Mouse (Mus musculus) heart, postnatal 0 days (tissue): ENCODE data around the gene Nacad. TPM values are rescaled to one million over a fixed set of nuclear protein-coding genes. Genes with fewer than 3 reads are reported as not detected.

Experiments
- ATAC-seq: fragments of 200-750 bp; cut with Nextera tagmentation; 2 replicates; pipeline ENCODE4 v1.8.0; 2017; ENCODE audit warnings: low read depth, moderate number of reproducible peaks, moderate library complexity; ENCODE audit not compliant: insufficient read depth
- DNase-seq: peaks from one replicate; pipeline ENCODE4 v3.0.0-alpha.2; 2016; ENCODE audit warnings: low spot score
- H3K27ac ChIP-seq: fragments of 300-500 bp; sonication (generic); 2 replicates; pipeline ENCODE4 v1.5.1; 2014; ENCODE audit warnings: low read depth, mild to moderate bottlenecking
- H3K27me3 ChIP-seq: fragments of 300-500 bp; sonication (generic); 2 replicates; pipeline ENCODE4 v1.6.1; 2014; ENCODE audit warnings: low read length, mixed read lengths; ENCODE audit not compliant: control insufficient read depth, insufficient read depth
- H3K36me3 ChIP-seq: fragments of 300-500 bp; sonication (generic); replicated peaks from 2 replicates; pipeline ENCODE4 v1.6.1; 2014; ENCODE audit warnings: low read length, mixed read lengths; ENCODE audit not compliant: control insufficient read depth, insufficient read depth
- H3K4me1 ChIP-seq: fragments of 300-500 bp; sonication (generic); 2 replicates; pipeline ENCODE4 v1.6.1; 2014; ENCODE audit warnings: antibody characterized with exemption; ENCODE audit not compliant: control insufficient read depth, insufficient read depth
- H3K4me2 ChIP-seq: fragments of 300-500 bp; sonication (generic); 2 replicates; pipeline ENCODE4 v1.6.1; 2014; ENCODE audit warnings: low read depth, mild to moderate bottlenecking, low read length, moderate library complexity
- H3K4me3 ChIP-seq: fragments of 300-500 bp; sonication (generic); 2 replicates; pipeline ENCODE4 v1.5.1; 2014; ENCODE audit warnings: low read depth, low read length
- H3K9ac ChIP-seq: fragments of 300-500 bp; sonication (generic); replicated peaks from 2 replicates; pipeline ENCODE4 v1.6.1; 2014; ENCODE audit warnings: low read depth, low read length, mixed read lengths
- H3K9me3 ChIP-seq: fragments of 300-500 bp; sonication (generic); replicated peaks from 2 replicates; pipeline ENCODE4 v1.6.1; 2016; ENCODE audit warnings: low read length; ENCODE audit not compliant: control insufficient read depth
- CTCF ChIP-seq: IDR thresholded peaks from 2 replicates; pipeline ENCODE4 v1.5.1; 2016; ENCODE audit warnings: antibody characterized with exemption, control low read depth, low read depth
- EP300 ChIP-seq: IDR thresholded peaks from 2 replicates; pipeline ENCODE4 v1.6.1; 2016; ENCODE audit warnings: antibody characterized with exemption, low read depth
- WGBS: fragments of 180-500 bp; shearing (Covaris S2); extraction: QIAGEN DNeasy Blood & Tissue Kit; methylation state at CpG from one replicate; pipeline ENCODE4 v1.1.7; 2014; 5-methylcytosine and 5-hydroxymethylcytosine counted together
- polyA plus RNA-seq: library from polyadenylated mRNA; unstranded; fragments of >200 nt; fragmentation: Nextera tagmentation; extraction: Ambion mirVana; gene quantifications from 2 replicates; pipeline ENCODE4 v1.2.1, GENCODE M21; 2015
- total RNA-seq: library from RNA; depleted of rRNA; stranded (reverse); fragments of >200 nt; gene quantifications from 2 replicates; pipeline ENCODE4 v1.2.3, GENCODE M21; 2014; ENCODE audit warnings: low replicate concordance

Nacad gene
- total and polyA plus RNA-seq, 2 experiments from 2014 or later, result 0.95 to 1.2 TPM

DNA sequence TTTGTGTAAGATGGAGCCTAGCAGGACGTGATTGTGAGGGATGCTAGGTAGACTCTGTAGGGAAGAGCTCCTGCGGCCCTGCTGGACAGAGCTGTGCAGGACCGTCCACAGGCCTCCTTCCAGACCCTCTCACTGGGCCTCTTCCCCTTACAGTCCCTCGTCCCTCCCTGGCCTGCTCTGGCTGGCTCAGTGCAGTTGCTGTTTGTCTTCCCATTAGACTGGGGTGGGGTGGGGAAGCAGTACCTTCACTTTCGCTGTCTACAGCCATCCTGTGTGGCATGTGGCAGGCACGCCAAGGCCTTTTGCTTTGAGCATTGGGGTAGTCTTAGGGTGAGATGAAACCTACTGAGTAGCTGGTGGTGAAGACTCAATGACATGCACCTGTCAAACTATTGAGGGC is 43.5 kb downstream of the Nacad start:
- ATAC-seq, result 0 out of 2 replicates have a peak, but pooled peaks have one; percentile 20
- H3K4me1 ChIP-seq, result peaks cover 6% of the 10 kb centered on the region; the same call in 1 of the 2 replicates

DNA sequence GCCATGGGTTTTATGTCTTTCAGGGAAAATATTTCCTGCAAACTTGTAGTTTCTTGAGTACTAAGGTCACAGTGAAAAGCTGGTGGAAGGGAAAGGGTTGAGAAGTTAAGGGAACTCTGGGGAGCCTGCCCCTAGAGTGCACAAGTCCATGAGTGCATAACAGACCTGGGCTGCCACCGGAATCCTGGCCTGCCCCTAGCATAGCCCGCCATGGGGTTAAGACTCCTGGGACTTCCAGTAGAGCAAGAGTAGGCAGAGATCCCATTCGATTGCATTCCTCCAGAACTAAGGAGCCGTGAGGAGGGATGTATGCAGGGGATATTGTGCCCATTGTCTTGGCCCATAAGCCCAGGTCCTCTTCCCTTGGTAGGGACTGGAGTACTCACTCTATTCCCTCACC is 44.4 kb downstream of the Nacad start:
- DNase-seq (no peak), ATAC-seq (no peak)
- Histone ChIP-seq H3K27me3 (no peaks in the 10 kb centered on the region), H3K27ac (peak overlapping the region; percentile 41; the same call in 1 of the 2 replicates), H3K4me3 (peak overlapping the region; percentile 32; the same call in 1 of the 2 replicates), H3K4me2 (peak overlapping the region; percentile 26; the same call in 1 of the 2 replicates), H3K4me1 (peaks cover 6% of the 10 kb centered on the region; the same call in 1 of the 2 replicates), H3K9ac (no peak overlapping the region; the same call in 1 of the 2 replicates), H3K36me3 (no peaks in the 10 kb centered on the region; the same call in 1 of the 2 replicates), H3K9me3 (no peaks in the 10 kb centered on the region)
- 70% methylated on average over 4 of the region's 4 CpGs for WGBS
- TF ChIP-seq CTCF (no peak), EP300 (no peak)

More for the DNA sequence above, 43.5 kb downstream of the Nacad start:
- DNase-seq, result no peak
- Histone ChIP-seq H3K9me3 (no peaks in the 10 kb centered on the region), H3K27ac (no peak overlapping the region), H3K9ac (no peak overlapping the region), H3K36me3 (no peaks in the 10 kb centered on the region; the same call in 1 of the 2 replicates), H3K27me3 (no peaks in the 10 kb centered on the region), H3K4me2 (peak overlapping the region; percentile 26; the same call in 1 of the 2 replicates), H3K4me3 (peak overlapping the region; percentile 32; the same call in 1 of the 2 replicates)
- WGBS, result 73% methylated on average over 6 of the region's 6 CpGs
- TF ChIP-seq CTCF (no peak), EP300 (no peak)

DNA sequence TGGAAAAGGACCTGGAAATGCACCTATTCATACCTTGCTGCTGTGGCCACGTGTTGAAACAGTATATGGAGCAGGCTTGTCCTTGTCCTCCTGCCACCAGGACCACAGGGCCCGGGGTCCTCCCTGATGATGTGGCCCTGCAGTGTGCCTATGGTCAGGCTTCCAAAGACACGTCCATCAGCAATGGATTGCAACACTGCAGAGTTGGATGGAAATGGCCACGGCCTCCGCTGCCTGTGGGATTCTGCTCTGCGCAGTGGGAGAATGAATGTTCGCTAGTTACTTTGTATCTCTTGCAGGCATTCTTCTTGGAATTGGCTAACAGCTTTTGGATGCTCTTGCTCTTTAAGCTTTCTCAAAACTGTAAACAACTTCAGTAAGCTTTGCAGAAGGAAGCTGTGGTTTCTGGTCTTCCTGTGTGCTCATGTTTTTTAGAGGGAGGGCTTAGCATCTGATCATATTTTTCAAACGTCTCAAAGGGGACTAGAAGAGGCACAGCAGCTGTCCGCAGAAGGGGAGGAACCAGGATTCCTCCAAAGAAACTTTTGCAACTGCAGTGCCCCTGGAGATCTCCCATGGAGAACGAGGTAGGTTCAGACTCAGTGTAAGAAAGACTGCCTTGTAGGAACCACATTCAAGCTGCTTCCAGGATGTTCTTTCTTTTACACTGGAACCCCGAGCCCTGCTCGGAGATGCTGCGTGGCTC is 45.0 kb downstream of the Nacad start:
- TF ChIP-seq EP300, result no peak
- H3K27me3 ChIP-seq, result no peaks in the 10 kb centered on the region
- no peak overlapping the region; the same call in 1 of the 2 replicates for H3K9ac ChIP-seq
- peak overlapping the region; percentile 41; the same call in 1 of the 2 replicates for H3K27ac ChIP-seq
- DNase-seq, result no peak
- peaks cover 6% of the 10 kb centered on the region; the same call in 1 of the 2 replicates for H3K4me1 ChIP-seq
- H3K4me3 ChIP-seq, result peak overlapping the region; percentile 32; the same call in 1 of the 2 replicates
- 81% methylated on average over 13 of the region's 13 CpGs for WGBS
- no peaks in the 10 kb centered on the region for H3K9me3 ChIP-seq
- no peak for ATAC-seq
- no peaks in the 10 kb centered on the region; the same call in 1 of the 2 replicates for H3K36me3 ChIP-seq
- H3K4me2 ChIP-seq, result peak overlapping the region; percentile 42; the same call in 1 of the 2 replicates

DNA sequence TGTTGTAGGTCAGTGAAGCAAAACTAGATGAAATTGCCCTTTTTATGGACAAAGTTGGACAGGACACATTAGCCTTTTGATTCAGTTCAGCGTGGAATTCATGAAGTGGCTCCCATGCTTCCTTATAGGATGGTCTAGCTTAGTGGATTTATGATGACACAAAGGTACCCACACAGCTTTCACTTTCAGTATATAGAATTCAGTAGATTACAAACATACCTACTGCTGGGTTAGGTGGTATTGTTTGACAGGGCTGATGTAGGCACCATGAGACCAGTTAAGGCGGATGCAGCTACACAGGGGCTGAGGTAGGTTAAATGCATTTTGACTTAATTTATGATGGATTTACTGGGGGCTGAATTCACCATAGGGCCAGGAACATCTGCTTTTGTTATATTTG is 45.9 kb downstream of the Nacad start:
- no peaks in the 10 kb centered on the region for H3K9me3 ChIP-seq
- H3K4me1 ChIP-seq, result peaks cover 6% of the 10 kb centered on the region; the same call in 1 of the 2 replicates
- H3K9ac ChIP-seq, result no peak overlapping the region
- H3K4me3 ChIP-seq, result no peak overlapping the region
- ATAC-seq, result no peak
- no peaks in the 10 kb centered on the region for H3K27me3 ChIP-seq
- DNase-seq, result no peak
- peak overlapping the region; percentile 4; the same call in 1 of the 2 replicates for H3K27ac ChIP-seq
- TF ChIP-seq EP300 (no peak), CTCF (no peak)
- H3K36me3 ChIP-seq, result no peaks in the 10 kb centered on the region; the same call in 1 of the 2 replicates
- 94% methylated on average over 2 of the region's 2 CpGs for WGBS
- H3K4me2 ChIP-seq, result no peak overlapping the region; the same call in 1 of the 2 replicates

DNA sequence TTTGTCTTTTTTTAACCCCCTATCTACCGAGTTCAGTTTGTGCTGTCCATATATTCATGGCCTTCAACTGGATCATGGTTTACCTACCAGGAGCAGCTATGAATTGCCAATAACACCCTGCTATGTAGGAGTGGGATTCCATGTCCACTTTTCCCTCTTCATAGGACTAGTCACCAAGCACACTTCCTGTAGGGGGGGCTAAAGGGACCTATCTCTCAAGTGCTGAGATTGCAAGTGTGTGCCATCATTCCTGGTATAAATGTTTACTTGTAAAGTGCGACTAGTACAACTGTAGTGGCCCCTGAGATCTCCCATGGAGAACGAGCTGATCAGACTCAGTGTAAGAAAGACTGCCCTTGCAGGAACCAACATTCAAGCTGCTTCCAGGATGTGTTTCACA is 47.6 kb downstream of the Nacad start:
- DNase-seq (no peak), ATAC-seq (no peak)
- Histone ChIP-seq H3K4me3 (no peak overlapping the region), H3K9me3 (no peaks in the 10 kb centered on the region), H3K27ac (no peak overlapping the region), H3K4me1 (no peaks in the 10 kb centered on the region), H3K9ac (no peak overlapping the region), H3K27me3 (no peaks in the 10 kb centered on the region), H3K36me3 (no peaks in the 10 kb centered on the region; the same call in 1 of the 2 replicates), H3K4me2 (no peak overlapping the region)
- TF ChIP-seq CTCF (no peak), EP300 (no peak)
- 69% methylated on average over 3 of the region's 3 CpGs for WGBS
